Mouse (Mus musculus) heart, postnatal 0 days (tissue): ENCODE results near the gene Hdc. TPM values are rescaled to one million over a fixed set of nuclear protein-coding genes. Genes with fewer than 3 reads are reported as not detected.

ENCODE experiments used
- ATAC-seq: fragments of 200-750 bp; cut with Nextera tagmentation; 2 replicates; pipeline ENCODE4 v1.8.0; 2017; ENCODE audit warnings: low read depth, moderate number of reproducible peaks, moderate library complexity; ENCODE audit not compliant: insufficient read depth
- DNase-seq: peaks from one replicate; pipeline ENCODE4 v3.0.0-alpha.2; 2016; ENCODE audit warnings: low spot score
- H3K27ac ChIP-seq: fragments of 300-500 bp; sonication (generic); 2 replicates; pipeline ENCODE4 v1.5.1; 2014; ENCODE audit warnings: low read depth, mild to moderate bottlenecking
- H3K27me3 ChIP-seq: fragments of 300-500 bp; sonication (generic); 2 replicates; pipeline ENCODE4 v1.6.1; 2014; ENCODE audit warnings: low read length, mixed read lengths; ENCODE audit not compliant: control insufficient read depth, insufficient read depth
- H3K36me3 ChIP-seq: fragments of 300-500 bp; sonication (generic); replicated peaks from 2 replicates; pipeline ENCODE4 v1.6.1; 2014; ENCODE audit warnings: low read length, mixed read lengths; ENCODE audit not compliant: control insufficient read depth, insufficient read depth
- H3K4me1 ChIP-seq: fragments of 300-500 bp; sonication (generic); 2 replicates; pipeline ENCODE4 v1.6.1; 2014; ENCODE audit warnings: antibody characterized with exemption; ENCODE audit not compliant: control insufficient read depth, insufficient read depth
- H3K4me2 ChIP-seq: fragments of 300-500 bp; sonication (generic); 2 replicates; pipeline ENCODE4 v1.6.1; 2014; ENCODE audit warnings: low read depth, mild to moderate bottlenecking, low read length, moderate library complexity
- H3K4me3 ChIP-seq: fragments of 300-500 bp; sonication (generic); 2 replicates; pipeline ENCODE4 v1.5.1; 2014; ENCODE audit warnings: low read depth, low read length
- H3K9ac ChIP-seq: fragments of 300-500 bp; sonication (generic); replicated peaks from 2 replicates; pipeline ENCODE4 v1.6.1; 2014; ENCODE audit warnings: low read depth, low read length, mixed read lengths
- H3K9me3 ChIP-seq: fragments of 300-500 bp; sonication (generic); replicated peaks from 2 replicates; pipeline ENCODE4 v1.6.1; 2016; ENCODE audit warnings: low read length; ENCODE audit not compliant: control insufficient read depth
- CTCF ChIP-seq: IDR thresholded peaks from 2 replicates; pipeline ENCODE4 v1.5.1; 2016; ENCODE audit warnings: antibody characterized with exemption, control low read depth, low read depth
- EP300 ChIP-seq: IDR thresholded peaks from 2 replicates; pipeline ENCODE4 v1.6.1; 2016; ENCODE audit warnings: antibody characterized with exemption, low read depth
- WGBS: fragments of 180-500 bp; shearing (Covaris S2); extraction: QIAGEN DNeasy Blood & Tissue Kit; methylation state at CpG from one replicate; pipeline ENCODE4 v1.1.7; 2014; 5-methylcytosine and 5-hydroxymethylcytosine counted together
- polyA plus RNA-seq: library from polyadenylated mRNA; unstranded; fragments of >200 nt; fragmentation: Nextera tagmentation; extraction: Ambion mirVana; gene quantifications from 2 replicates; pipeline ENCODE4 v1.2.1, GENCODE M21; 2015
- total RNA-seq: library from RNA; depleted of rRNA; stranded (reverse); fragments of >200 nt; gene quantifications from 2 replicates; pipeline ENCODE4 v1.2.3, GENCODE M21; 2014; ENCODE audit warnings: low replicate concordance; rRNA removed

Gene Hdc
- total and polyA plus RNA-seq, 2 experiments from 2014 or later = 7.2 to 11.2 TPM

DNA sequence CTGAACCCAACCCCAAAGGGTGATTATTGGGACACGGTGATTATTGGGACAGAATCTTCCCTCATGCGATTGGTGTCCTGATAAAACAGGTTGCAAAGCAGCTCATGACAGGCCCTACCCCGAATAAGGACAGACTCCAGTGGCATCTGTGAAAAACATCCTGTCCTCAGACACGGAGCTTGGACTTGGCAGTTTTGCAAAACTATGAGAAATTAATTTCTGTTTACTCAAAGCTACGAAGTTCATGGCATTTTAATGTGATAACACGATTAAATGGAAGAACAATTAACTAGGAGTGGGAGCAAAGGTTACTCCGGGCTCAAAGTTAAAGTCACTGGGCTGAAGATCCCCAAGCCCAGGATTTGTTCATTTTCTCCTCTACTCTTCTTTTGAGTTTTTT, 69.4 kb downstream of the Hdc start:
- WGBS = 72% methylated on average over 7 of the region's 7 CpGs

DNA sequence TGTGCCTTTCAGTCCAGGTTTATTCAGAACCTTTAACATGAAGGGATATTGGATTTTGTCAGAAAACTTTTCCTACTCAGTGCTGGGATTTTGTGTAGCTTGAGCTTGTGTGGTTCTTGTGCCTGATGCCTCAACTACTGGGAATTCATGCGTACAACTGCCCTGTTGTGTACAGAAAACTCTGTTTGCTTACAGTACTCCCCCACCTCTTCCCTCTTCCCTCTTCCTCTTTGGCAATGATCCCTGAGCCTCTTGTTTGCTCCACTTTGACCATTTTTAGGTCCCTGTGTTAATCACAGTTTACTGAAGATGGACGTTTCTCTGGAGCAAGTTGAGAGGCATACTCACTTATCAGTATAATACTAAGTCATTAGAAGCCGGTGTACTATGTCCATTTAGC, 72.7 kb downstream of the Hdc start:
- DNase-seq = no peak
- Histone ChIP-seq H3K4me2 (no peak overlapping the region), H3K36me3 (no peaks in the 10 kb centered on the region), H3K27ac (no peak overlapping the region), H3K9me3 (no peaks in the 10 kb centered on the region), H3K27me3 (peaks cover 7% of the 10 kb centered on the region), H3K4me1 (no peaks in the 10 kb centered on the region), H3K4me3 (no peak overlapping the region), H3K9ac (no peak overlapping the region)
- WGBS = 73% methylated on average over 3 of the region's 3 CpGs
- TF ChIP-seq CTCF (no peak), EP300 (no peak)
- no peak for ATAC-seq

More for the DNA sequence above, 69.4 kb downstream of the Hdc start:
- peaks cover 38% of the 10 kb centered on the region for H3K27me3 ChIP-seq
- TF ChIP-seq CTCF = no peak
- TF ChIP-seq EP300 = no peak
- H3K36me3 ChIP-seq = no peaks in the 10 kb centered on the region
- peaks cover 11% of the 10 kb centered on the region for H3K4me1 ChIP-seq
- H3K27ac ChIP-seq = no peak overlapping the region
- ATAC-seq (no peak), DNase-seq (no peak)
- H3K9ac ChIP-seq = no peak overlapping the region
- H3K9me3 ChIP-seq = no peaks in the 10 kb centered on the region
- no peak overlapping the region for H3K4me3 ChIP-seq
- no peak overlapping the region for H3K4me2 ChIP-seq

DNA sequence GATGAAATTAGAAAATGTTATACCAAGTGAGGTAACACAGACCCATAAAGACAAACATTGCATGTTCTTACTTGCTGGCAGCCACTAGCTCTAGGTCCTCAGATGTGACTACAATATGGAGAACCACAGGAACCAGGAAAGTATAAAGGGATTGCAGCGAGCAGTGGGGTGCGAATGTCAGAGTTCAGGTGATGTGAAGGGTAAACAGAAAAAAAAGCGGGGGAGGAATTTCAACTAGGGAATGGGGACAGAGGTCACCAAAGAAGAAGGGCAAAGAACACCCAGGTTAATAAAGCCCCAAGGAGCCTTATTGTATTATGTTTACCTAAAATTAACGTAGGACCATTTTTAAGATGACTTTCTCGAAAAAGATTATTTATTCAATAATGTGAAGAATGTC, 73.8 kb downstream of the Hdc start:
- Histone ChIP-seq H3K4me2 (no peak overlapping the region), H3K9ac (no peak overlapping the region), H3K9me3 (no peaks in the 10 kb centered on the region), H3K36me3 (no peaks in the 10 kb centered on the region), H3K27me3 (no peaks in the 10 kb centered on the region; the same call in 1 of the 2 replicates), H3K4me1 (peaks cover 4% of the 10 kb centered on the region; the same call in 1 of the 2 replicates), H3K27ac (no peak overlapping the region), H3K4me3 (no peak overlapping the region)
- no peak for TF ChIP-seq CTCF
- no peak for TF ChIP-seq EP300
- 66% methylated on average over 5 of the region's 5 CpGs for WGBS
- no peak for ATAC-seq
- no peak for DNase-seq

Other genes starting within 250 kb of the Hdc start
- 0.04 TPM in 1 of 2 replicates, not detected in the other for gene Atp8b4, start 118.6 kb downstream of the Hdc start, total RNA-seq
- gene Atp8b4, start 118.6 kb downstream of the Hdc start, polyA plus RNA-seq = 0.14 and 0.27 TPM in 2 replicates
- not detected in 2 replicates for gene Slc27a2, start 66.9 kb downstream of the Hdc start, total RNA-seq
- gene Slc27a2, start 66.9 kb downstream of the Hdc start, polyA plus RNA-seq = 0.14 and 0.34 TPM in 2 replicates
- gene Gabpb1, start 57.0 kb upstream of the Hdc start, total RNA-seq = 5.0 and 15.2 TPM in 2 replicates
- gene Gabpb1, start 57.0 kb upstream of the Hdc start, polyA plus RNA-seq = 17.5 and 18.0 TPM in 2 replicates
- gene Usp8, start 88.0 kb upstream of the Hdc start, total RNA-seq = 9.0 and 12.3 TPM in 2 replicates
- gene Usp8, start 88.0 kb upstream of the Hdc start, polyA plus RNA-seq = 19.0 and 19.4 TPM in 2 replicates
- 0.15 and 1.0 TPM in 2 replicates for gene Usp50, start 164.2 kb upstream of the Hdc start, total RNA-seq
- 1.7 and 2.2 TPM in 2 replicates for gene Usp50, start 164.2 kb upstream of the Hdc start, polyA plus RNA-seq